Mouse (Mus musculus): Measurements from ENCODE around the gene Olfr506.
"Not testable (repeated sequence)": the region's sequence is repeated elsewhere in the genome, so short reads cannot be mapped to it uniquely, and the experiment has no call there.

DNA sequence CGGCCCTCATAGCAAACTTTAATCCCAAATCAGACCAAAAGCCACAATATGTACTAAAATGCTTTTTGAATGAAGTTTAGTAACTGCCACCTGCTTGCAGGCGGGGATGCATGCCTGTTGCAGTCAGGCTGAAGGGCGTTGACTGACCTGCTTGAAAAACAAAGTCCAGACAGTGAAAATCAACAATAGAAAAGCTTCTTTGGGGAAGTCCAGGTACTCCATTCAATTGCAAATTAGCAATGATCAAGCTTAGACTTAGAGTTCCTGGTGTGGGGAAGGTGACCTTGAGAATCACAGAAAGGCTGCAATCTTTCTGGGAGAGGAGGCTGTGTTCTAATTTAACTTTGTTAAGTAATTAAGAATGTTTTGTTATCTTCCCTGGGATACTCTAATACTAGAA lies 8.7 kb upstream of the Olfr506 start:
- TF ChIP-seq GATA1 (IDR thresholded peaks at IDR 0.05; ENCODE audit: borderline replicate concordance, low read length); FLI1 (IDR thresholded peaks at IDR 0.05; ENCODE audit: low read length): not testable (repeated sequence)

Data from megakaryocyte, embryonic 14.5 days (primary cell).